Mouse (Mus musculus) gastrocnemius, adult 8-10 months (tissue): ENCODE measurements around the gene Shc1. TPM values are rescaled to one million over a fixed set of nuclear protein-coding genes. Genes with fewer than 3 reads are reported as not detected.
A peak's percentile ranks its signal among the peaks of the same experiment; 100 is the strongest.

Source experiments
- DNase-seq, 2 experiments: peaks; one replicate each; pipeline ENCODE4 v3.0.0; 2022; ENCODE audit warnings: low spot score in 2 of 2
- total RNA-seq, 4 experiments: library from RNA; stranded (reverse); gene quantifications; 2 replicates each; pipeline ENCODE4 v1.2.4; 2022

Gene Shc1
- total RNA-seq, 4 experiments from 2014 or later: 14.1 to 20.6 (median 17.7) TPM

GRCm38 (mm10) chr3:89390111-89390515 lies 28.1 kb upstream of the Shc1 start:
- peak; percentile 47 to 65 for DNase-seq

- no peak for DNase-seq
These were observed 27.3 kb upstream of the Shc1 start for GRCm38 (mm10) chr3:89390699-89391662.

GRCm38 (mm10) chr3:89391663-89392511 lies 26.4 kb upstream of the Shc1 start:
- peak; percentile 67 to 70 for DNase-seq

GRCm38 (mm10) chr3:89392871-89393311 lies 25.4 kb upstream of the Shc1 start:
- DNase-seq: peak in 1 of 2 experiments; percentile 42

GRCm38 (mm10) chr3:89393605-89394004 lies 24.6 kb upstream of the Shc1 start:
- DNase-seq: peak; percentile 99

- peak; percentile 79 to 86 for DNase-seq
These were observed 24.0 kb upstream of the Shc1 start, which contains the start of gene Zbtb7b for GRCm38 (mm10) chr3:89394006-89394893. Zbtb7b (minus strand) TSS chr3:89394776.

GRCm38 (mm10) chr3:89394894-89395256 lies 23.4 kb upstream of the Shc1 start:
- DNase-seq: peak; percentile 74 to 83

- DNase-seq: no peak
These were observed 22.8 kb upstream of the Shc1 start for GRCm38 (mm10) chr3:89395419-89395805.

GRCm38 (mm10) chr3:89395806-89396653 lies 22.2 kb upstream of the Shc1 start:
- peak; percentile 57 to 64 for DNase-seq

- DNase-seq: no peak
These were observed 21.6 kb upstream of the Shc1 start for GRCm38 (mm10) chr3:89396654-89397005.

- no peak for DNase-seq
These were observed 16.9 kb upstream of the Shc1 start for GRCm38 (mm10) chr3:89401329-89401728.

- no peak for DNase-seq
These were observed 15.6 kb upstream of the Shc1 start, which contains the start of gene Lenep for GRCm38 (mm10) chr3:89402693-89403092. Lenep (minus strand) TSS chr3:89402793.

- peak in 1 of 2 experiments; percentile 34 for DNase-seq
These were observed 11.4 kb upstream of the Shc1 start for GRCm38 (mm10) chr3:89406887-89407286.

- DNase-seq: no peak
These were observed 9.8 kb upstream of the Shc1 start for GRCm38 (mm10) chr3:89408448-89408847.

- DNase-seq: no peak
These were observed 8.5 kb upstream of the Shc1 start for GRCm38 (mm10) chr3:89409701-89410100.

GRCm38 (mm10) chr3:89410864-89411263 lies 7.4 kb upstream of the Shc1 start:
- DNase-seq: no peak

GRCm38 (mm10) chr3:89411490-89412393 lies 6.5 kb upstream of the Shc1 start, which contains the start of gene Flad1:
Flad1 (minus strand) TSS chr3:89411870.
- DNase-seq: peak; percentile 99

GRCm38 (mm10) chr3:89416158-89416557 lies 2.1 kb upstream of the Shc1 start:
- no peak for DNase-seq

- DNase-seq: no peak
These were observed 1.1 kb upstream of the Shc1 start for GRCm38 (mm10) chr3:89417131-89417530.
